Mouse (Mus musculus) kidney, embryonic 15.5 days (tissue): ENCODE measurements around the gene Rrp1b. TPM values are rescaled to one million over a fixed set of nuclear protein-coding genes. Genes with fewer than 3 reads are reported as not detected.
"Not testable (repeated sequence)": the region's sequence is repeated elsewhere in the genome, so short reads cannot be mapped to it uniquely, and the experiment has no call there.

ENCODE experiments used
- ATAC-seq: fragments of 200-750 bp; cut with Nextera tagmentation; replicated peaks from 2 replicates; pipeline ENCODE4 v1.8.0; 2017; ENCODE audit warnings: moderate TSS enrichment; ENCODE audit not compliant: low FRiP score
- H3K27ac ChIP-seq: fragments of 300-500 bp; sonication (generic); 2 replicates; pipeline ENCODE4 v1.5.1; 2015; ENCODE audit warnings: mild to moderate bottlenecking, inconsistent platforms
- H3K27me3 ChIP-seq: fragments of 300-500 bp; sonication (generic); 2 replicates; pipeline ENCODE4 v1.6.1; 2015; ENCODE audit warnings: inconsistent platforms
- H3K36me3 ChIP-seq: fragments of 300-500 bp; sonication (generic); 2 replicates; pipeline ENCODE4 v1.6.1; 2015; ENCODE audit warnings: inconsistent platforms
- H3K4me1 ChIP-seq: fragments of 300-500 bp; sonication (generic); 2 replicates; pipeline ENCODE4 v1.6.1; 2015; ENCODE audit warnings: inconsistent platforms
- H3K4me2 ChIP-seq: fragments of 300-500 bp; sonication (generic); 2 replicates; pipeline ENCODE4 v1.6.1; 2015; ENCODE audit warnings: moderate library complexity, mild to moderate bottlenecking, inconsistent platforms
- H3K4me3 ChIP-seq: fragments of 300-500 bp; sonication (generic); replicated peaks from 2 replicates; pipeline ENCODE4 v1.5.1; 2015; ENCODE audit warnings: mild to moderate bottlenecking, inconsistent platforms
- H3K9ac ChIP-seq: fragments of 300-500 bp; sonication (generic); 2 replicates; pipeline ENCODE4 v1.6.1; 2015; ENCODE audit warnings: mild to moderate bottlenecking, inconsistent platforms
- H3K9me3 ChIP-seq: fragments of 300-500 bp; sonication (generic); replicated peaks from 2 replicates; pipeline ENCODE4 v1.6.1; 2016; ENCODE audit warnings: inconsistent platforms
- WGBS: fragments of 180-500 bp; shearing (Covaris S2); methylation state at CpG from one replicate; pipeline ENCODE4 v1.1.7; 2015; ENCODE audit warnings: mixed read lengths; 5-methylcytosine and 5-hydroxymethylcytosine counted together
- polyA plus RNA-seq: library from polyadenylated mRNA; unstranded; fragments of >200 nt; fragmentation: Nextera tagmentation; extraction: Ambion mirVana; gene quantifications from 2 replicates; pipeline ENCODE4 v1.2.1, GENCODE M21; 2015

Rrp1b gene
- polyA plus RNA-seq, 1 experiment from 2014 or later, result 73.6 TPM

DNA sequence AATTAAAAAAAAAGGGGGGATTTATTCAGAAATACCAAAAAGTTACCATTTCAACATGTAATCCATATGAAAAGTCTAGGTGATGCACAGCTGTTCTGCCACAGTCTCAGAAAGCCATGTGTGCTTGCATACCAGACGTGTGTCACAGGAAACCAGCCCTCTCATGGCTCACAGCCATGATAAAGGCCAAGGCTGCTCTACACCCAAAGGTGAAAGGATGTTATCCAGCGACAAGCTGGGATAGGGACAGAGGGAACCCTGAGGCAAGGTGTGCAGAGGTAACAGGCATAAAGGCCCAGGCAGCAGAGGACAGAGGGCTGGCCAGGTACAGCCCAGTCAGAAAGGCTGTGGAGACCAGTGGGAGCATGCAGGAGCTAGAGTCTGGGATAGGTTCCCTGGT is 27.8 kb downstream of the Rrp1b start:
- Histone ChIP-seq H3K4me2 (no peak overlapping the region), H3K9ac (no peak overlapping the region), H3K36me3 (peaks cover 45% of the 10 kb centered on the region), H3K4me1 (no peaks in the 10 kb centered on the region), H3K9me3 (no peaks in the 10 kb centered on the region), H3K27ac (no peak overlapping the region), H3K4me3 (no peak overlapping the region), H3K27me3 (no peaks in the 10 kb centered on the region)
- 71% methylated on average over 2 of the region's 2 CpGs for WGBS
- no peak for ATAC-seq

DNA sequence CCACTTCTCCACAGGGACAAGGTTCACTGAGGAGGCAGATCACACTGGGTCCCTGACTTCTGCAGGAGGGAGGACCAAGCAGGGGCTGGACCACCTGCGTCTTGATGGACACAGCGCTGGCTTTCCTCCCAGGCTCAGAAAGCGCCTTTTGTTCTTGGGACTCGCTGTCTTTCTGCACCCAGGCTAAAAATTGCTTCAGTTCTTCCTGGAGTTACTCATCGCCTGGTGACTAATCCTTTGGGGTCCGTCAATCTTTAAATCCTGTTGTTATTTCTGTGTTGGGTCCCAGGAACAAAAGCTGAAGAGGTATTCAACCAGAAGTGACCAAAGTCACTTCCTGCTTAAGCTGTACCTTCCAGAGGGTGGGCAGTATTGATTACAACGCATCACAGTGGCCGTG is 28.9 kb downstream of the Rrp1b start:
- H3K9ac ChIP-seq, H3K4me2 ChIP-seq, H3K27ac ChIP-seq, H3K4me1 ChIP-seq, ATAC-seq, H3K9me3 ChIP-seq, H3K4me3 ChIP-seq, H3K27me3 ChIP-seq: not testable (repeated sequence)
- WGBS, result 75% methylated on average over 8 of the region's 8 CpGs
- peaks cover 34% of the 10 kb centered on the region for H3K36me3 ChIP-seq

DNA sequence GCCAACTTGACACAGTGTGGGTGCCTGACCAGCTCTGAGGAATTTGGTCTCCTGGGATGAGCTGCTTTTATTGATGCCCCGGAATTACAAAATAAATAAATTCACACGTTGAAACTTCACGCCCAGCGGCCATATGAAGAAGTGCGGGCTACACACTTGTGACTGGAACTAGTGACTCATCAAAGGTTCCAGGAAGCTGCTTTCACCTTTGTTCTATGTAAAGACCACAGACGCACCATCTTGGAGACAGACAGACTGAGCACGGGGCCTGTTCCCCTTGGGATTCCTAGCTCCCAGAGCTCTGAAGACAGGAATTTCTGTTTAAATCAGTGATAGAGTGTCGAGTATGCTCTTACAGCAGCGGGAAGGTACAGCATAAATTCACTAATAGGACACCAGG is 31.6 kb downstream of the Rrp1b start:
- no peak for ATAC-seq
- Histone ChIP-seq H3K9me3 (no peaks in the 10 kb centered on the region), H3K27me3 (no peaks in the 10 kb centered on the region), H3K4me3 (no peak overlapping the region), H3K4me2 (no peak overlapping the region), H3K27ac (no peak overlapping the region), H3K9ac (no peak overlapping the region), H3K36me3 (peaks cover 7% of the 10 kb centered on the region; the same call in 1 of the 2 replicates), H3K4me1 (no peaks in the 10 kb centered on the region)
- whole genome bisulfite sequencing, result 65% methylated on average over 9 of the region's 9 CpGs

DNA sequence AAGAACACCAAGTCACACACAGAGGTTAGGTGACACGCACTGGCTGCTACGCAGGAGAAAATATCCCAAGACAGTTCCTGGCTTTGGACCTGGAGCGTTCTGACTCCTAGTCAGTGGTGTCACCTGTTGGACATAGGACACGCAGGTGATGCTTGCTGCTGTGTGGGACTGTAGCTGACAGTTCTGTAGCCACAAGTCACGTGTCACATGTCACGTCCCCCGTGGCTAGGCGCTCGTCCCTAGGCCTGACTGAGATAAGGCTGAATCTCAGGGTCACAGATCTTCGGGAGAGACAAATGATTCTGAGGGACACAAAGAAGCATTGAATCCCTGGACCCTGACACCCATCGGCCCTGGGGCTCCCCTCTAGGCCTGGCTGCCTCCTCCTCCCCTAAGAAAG is 32.5 kb downstream of the Rrp1b start:
- WGBS, result 84% methylated on average over 11 of the region's 11 CpGs
- no peak for ATAC-seq
- no peak overlapping the region for H3K4me3 ChIP-seq
- H3K4me2 ChIP-seq, result no peak overlapping the region
- H3K9ac ChIP-seq, result no peak overlapping the region
- H3K27me3 ChIP-seq, result no peaks in the 10 kb centered on the region
- no peaks in the 10 kb centered on the region for H3K36me3 ChIP-seq
- H3K9me3 ChIP-seq, result no peaks in the 10 kb centered on the region
- no peak overlapping the region for H3K27ac ChIP-seq
- no peaks in the 10 kb centered on the region for H3K4me1 ChIP-seq

DNA sequence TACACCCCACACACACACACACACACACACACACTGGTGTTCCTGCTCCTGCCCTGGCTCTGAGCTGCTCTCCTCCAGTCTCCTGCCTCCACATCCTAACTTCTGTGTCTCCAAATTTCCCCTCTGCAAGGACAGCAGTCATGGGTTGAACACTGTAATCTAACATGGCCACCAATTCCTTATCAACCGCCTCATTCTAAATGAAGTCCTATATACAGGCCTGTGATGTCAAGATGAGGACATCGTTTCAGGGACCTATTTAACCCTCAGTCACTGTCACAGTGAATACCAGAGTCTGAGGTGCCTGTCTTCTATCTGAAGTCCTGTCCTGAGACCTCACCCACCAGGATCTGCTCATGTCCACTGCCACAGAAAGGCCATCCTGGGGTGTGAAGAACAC is 32.9 kb downstream of the Rrp1b start:
- Histone ChIP-seq H3K4me2 (no peak overlapping the region), H3K36me3 (no peaks in the 10 kb centered on the region), H3K27me3 (no peaks in the 10 kb centered on the region), H3K9me3 (no peaks in the 10 kb centered on the region), H3K4me3 (no peak overlapping the region), H3K27ac (no peak overlapping the region), H3K4me1 (no peaks in the 10 kb centered on the region), H3K9ac (no peak overlapping the region)
- ATAC-seq, result no peak
- WGBS, result 82% methylated on average over 2 of the region's 2 CpGs

DNA sequence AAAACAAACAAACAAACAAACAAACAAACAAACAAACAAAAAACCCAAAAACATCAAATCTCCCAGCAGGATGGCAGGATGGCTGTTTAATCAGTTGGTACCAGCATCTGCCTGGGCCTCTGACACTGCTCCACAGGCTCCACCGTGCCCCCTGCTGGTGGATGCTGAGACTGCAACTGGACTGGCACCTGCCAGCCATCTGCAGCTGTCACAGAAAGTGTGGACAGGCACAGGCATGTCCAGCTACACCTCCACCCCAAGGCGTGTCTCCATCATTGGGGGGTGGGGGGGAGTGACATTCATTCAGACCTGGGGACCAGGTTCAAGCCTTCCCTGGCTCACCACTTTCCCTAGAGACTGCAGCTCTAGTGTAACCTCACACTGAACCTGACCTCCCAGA is 37.5 kb downstream of the Rrp1b start:
- Histone ChIP-seq H3K9ac (no peak overlapping the region), H3K4me3 (no peak overlapping the region), H3K9me3 (no peaks in the 10 kb centered on the region), H3K27me3 (no peaks in the 10 kb centered on the region), H3K27ac (no peak overlapping the region), H3K4me2 (no peak overlapping the region), H3K4me1 (no peaks in the 10 kb centered on the region), H3K36me3 (no peaks in the 10 kb centered on the region)
- no peak for ATAC-seq
- 0% methylated on average over 2 of the region's 2 CpGs for WGBS

DNA sequence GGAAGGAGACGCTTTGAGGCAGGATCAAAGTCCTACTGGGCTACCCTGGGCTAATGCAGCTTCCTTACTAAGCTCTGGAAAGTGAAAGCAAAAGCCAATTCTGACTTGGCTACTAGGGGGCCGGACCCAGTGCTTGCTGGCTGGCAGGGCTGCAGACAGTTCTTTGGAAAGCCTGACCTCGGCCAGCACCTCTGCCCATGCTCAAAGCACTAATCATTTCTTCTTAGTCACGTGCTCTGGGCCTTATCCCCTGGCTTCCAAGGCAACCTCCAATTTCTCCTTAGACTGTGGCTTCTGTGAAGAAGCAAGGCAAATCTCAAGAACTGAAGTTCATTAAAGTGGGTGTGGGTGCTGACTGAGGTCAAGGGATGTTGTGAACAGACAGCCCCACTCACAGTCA is 38.8 kb downstream of the Rrp1b start:
- Histone ChIP-seq H3K4me3 (no peak overlapping the region), H3K36me3 (no peaks in the 10 kb centered on the region), H3K27me3 (no peaks in the 10 kb centered on the region), H3K9ac (no peak overlapping the region), H3K4me2 (no peak overlapping the region), H3K4me1 (peaks cover 1% of the 10 kb centered on the region; the same call in 1 of the 2 replicates), H3K27ac (no peak overlapping the region), H3K9me3 (no peaks in the 10 kb centered on the region)
- no peak for ATAC-seq
- WGBS, result 61% methylated on average over 4 of the region's 4 CpGs

DNA sequence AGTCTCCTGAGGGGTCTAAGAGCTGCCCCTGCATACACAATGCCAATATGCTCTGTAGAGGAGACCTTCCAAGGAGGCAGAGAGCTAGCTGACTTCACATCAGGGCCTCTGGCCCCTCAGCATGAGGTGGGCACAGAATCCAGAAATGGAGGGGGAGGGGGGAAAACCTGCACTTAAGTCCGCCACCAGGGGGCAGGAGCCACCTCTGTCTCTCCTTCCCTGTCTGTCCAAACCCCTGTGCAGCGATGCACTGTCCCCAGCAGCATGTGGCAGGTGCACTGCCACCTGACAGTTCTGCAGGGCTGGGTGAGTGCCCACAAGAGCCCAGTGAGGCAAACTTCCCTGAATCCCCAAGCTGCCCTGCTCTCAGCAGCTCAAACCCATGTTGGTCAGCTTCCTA is 39.3 kb downstream of the Rrp1b start:
- Histone ChIP-seq H3K4me1 (peaks cover 5% of the 10 kb centered on the region; the same call in 1 of the 2 replicates), H3K27ac (no peak overlapping the region), H3K4me2 (no peak overlapping the region), H3K9ac (no peak overlapping the region), H3K27me3 (no peaks in the 10 kb centered on the region), H3K9me3 (no peaks in the 10 kb centered on the region), H3K36me3 (no peaks in the 10 kb centered on the region), H3K4me3 (no peak overlapping the region)
- ATAC-seq, result peak; percentile 49; the same call in 1 of the 2 replicates
- WGBS, result 8% methylated on average over 2 of the region's 2 CpGs

DNA sequence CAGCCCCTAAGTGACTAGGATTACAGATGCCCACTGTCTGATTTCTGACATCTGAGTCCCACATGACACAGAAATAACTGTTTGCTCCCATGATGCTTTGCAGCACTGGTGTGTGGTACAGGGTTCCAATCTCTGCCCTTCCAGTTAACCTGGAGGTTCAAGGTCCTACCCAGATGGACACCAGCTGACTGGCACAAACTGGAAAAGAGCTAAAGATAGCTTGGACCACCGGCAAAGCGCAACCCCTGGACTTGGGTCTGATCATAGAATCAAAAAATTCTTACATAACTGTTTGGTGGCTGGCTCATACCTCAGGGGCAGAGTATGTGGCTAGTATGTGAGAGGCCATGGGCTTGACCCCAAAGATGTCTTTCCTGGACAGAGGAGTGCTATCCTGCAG is 47.5 kb downstream of the Rrp1b start:
- Histone ChIP-seq H3K36me3 (no peaks in the 10 kb centered on the region), H3K9ac (no peak overlapping the region), H3K4me2 (no peak overlapping the region), H3K9me3 (no peaks in the 10 kb centered on the region), H3K4me1 (peaks cover 5% of the 10 kb centered on the region; the same call in 1 of the 2 replicates), H3K4me3 (no peak overlapping the region), H3K27ac (no peak overlapping the region), H3K27me3 (no peaks in the 10 kb centered on the region)
- 91% methylated on average over 2 of the region's 2 CpGs for WGBS
- no peak for ATAC-seq

DNA sequence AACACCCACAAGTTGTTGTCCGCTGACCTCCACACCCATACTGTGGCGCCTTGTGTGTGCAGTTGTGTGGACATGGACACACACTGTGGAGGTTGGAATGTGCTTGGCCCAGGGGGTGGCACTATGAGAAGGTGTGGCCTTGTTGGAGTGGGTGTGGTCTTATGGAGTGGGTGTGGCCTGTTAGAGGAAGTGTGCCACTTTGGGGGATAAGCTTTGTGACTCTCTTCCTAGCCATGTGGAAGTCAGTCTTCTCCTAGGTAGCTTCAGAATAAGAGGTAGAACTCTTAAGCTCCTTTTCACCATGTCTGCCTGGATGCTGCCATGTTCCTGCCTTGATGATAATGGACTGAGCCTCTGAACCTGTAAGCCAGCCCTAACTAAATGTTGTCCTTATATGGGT is 51.2 kb downstream of the Rrp1b start:
- 94% methylated on average over 2 of the region's 2 CpGs for WGBS
- peaks cover 15% of the 10 kb centered on the region for H3K4me1 ChIP-seq
- no peaks in the 10 kb centered on the region for H3K27me3 ChIP-seq
- H3K4me3 ChIP-seq, result no peak overlapping the region
- no peak overlapping the region for H3K9ac ChIP-seq
- H3K9me3 ChIP-seq, result no peaks in the 10 kb centered on the region
- ATAC-seq, result no peak
- H3K36me3 ChIP-seq, result no peaks in the 10 kb centered on the region
- no peak overlapping the region for H3K4me2 ChIP-seq
- H3K27ac ChIP-seq, result no peak overlapping the region

DNA sequence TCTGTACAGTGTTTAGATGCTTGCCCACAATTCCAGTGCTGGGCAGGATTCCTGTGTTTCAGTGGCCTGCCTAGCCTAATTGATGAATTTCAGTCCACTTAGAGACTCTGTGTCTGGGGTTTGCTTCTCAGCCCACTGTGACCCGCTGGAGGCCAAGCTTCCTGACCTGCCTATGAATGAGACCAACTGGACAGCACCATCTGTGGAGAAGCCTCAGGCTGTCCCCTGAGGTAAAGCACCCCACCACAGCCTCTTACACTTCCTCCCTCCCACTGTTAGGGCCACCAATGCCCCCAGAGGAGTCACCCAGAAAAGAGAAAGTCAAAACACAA is 55.1 kb downstream of the Rrp1b start:
- peak overlapping the region; percentile 37 for H3K4me3 ChIP-seq
- 14% methylated on average over 1 of the region's 1 CpGs for WGBS
- H3K9ac ChIP-seq, result 0 out of 2 replicates have a peak overlapping the region, but pooled peaks have one; percentile 26
- H3K27ac ChIP-seq, result peak overlapping the region; percentile 83
- ATAC-seq, result no peak; the same call in none of the 2 replicates
- peak overlapping the region; percentile 63 for H3K4me2 ChIP-seq
- no peaks in the 10 kb centered on the region for H3K27me3 ChIP-seq
- no peaks in the 10 kb centered on the region for H3K36me3 ChIP-seq
- H3K4me1 ChIP-seq, result peaks cover 15% of the 10 kb centered on the region
- H3K9me3 ChIP-seq, result no peaks in the 10 kb centered on the region; the same call in 1 of the 2 replicates

DNA sequence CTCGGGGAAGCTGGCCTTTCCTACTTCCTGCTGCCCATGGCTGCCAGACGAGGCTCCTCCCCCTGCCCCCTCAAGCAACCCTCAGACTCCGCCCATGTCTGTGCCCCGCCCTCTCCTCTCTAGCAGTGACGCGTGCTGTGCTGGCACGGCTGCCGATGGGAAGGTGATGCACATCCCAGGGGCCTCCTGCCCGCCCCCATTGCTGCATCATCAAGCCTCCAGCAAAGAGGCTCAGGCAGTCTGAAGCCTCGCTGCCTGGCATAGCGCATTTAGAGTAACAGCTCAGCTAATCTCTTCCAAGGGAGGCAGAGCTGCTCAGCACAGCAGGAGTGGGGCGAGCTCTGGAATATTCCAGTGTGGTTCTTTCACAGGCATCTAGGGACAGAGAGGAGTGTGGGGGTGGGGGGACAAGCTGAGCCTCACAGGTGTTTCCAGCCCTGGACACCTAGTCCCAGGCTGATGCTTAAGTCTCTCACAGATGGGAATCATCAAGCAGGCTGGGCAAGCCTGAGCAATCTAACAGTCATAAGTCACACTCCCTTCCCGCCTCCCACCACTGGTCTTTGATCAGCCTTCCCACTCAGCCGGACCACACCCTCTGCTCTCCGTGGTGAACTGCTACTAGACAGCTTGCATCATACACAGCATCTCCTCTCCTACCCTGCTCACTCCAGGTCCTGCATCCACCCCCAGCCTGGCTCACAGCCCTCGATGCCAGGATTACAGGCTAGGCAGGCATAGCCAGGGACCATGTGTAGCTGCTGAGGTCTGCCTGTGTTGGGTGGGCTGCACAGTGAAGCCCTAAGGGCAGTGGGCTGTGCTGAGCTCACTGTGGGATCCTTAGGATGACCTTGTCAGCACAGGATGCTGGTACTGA is 55.7 kb downstream of the Rrp1b start:
- not testable (repeated sequence) for H3K9me3 ChIP-seq, H3K27me3 ChIP-seq, H3K36me3 ChIP-seq
- H3K4me2 ChIP-seq, result peak overlapping the region; percentile 63
- ATAC-seq, result peak; percentile 91
- peak overlapping the region; percentile 83 for H3K27ac ChIP-seq
- H3K4me1 ChIP-seq, result peaks cover 15% of the 10 kb centered on the region
- H3K4me3 ChIP-seq, result peak overlapping the region; percentile 37
- 0 out of 2 replicates have a peak overlapping the region, but pooled peaks have one; percentile 26 for H3K9ac ChIP-seq
- 4% methylated on average over 15 of the region's 16 CpGs for WGBS

DNA sequence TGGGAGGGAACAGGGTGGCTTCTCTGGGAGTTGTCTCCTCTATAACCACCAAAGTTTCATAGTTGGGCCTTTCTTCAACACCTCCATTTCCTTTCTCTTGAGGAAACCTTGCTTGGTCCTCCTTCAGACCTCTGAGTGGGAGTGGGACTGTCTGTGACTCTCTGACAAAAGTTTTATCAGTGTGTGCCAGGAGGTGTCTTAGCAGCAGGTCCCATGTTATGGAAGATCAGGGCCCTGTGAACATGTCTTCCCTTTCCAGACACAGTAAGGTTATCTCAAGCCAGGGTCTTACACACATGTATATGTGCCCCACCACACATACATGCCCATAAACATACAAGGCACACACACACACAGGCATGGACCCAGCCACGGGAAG is 56.3 kb downstream of the Rrp1b start:
- no peaks in the 10 kb centered on the region for H3K27me3 ChIP-seq
- no peaks in the 10 kb centered on the region; the same call in 1 of the 2 replicates for H3K9me3 ChIP-seq
- 92% methylated on average over 1 of the region's 1 CpGs for WGBS
- H3K4me2 ChIP-seq, result no peak overlapping the region
- H3K27ac ChIP-seq, result no peak overlapping the region
- H3K4me3 ChIP-seq, result no peak overlapping the region
- no peaks in the 10 kb centered on the region for H3K36me3 ChIP-seq
- H3K9ac ChIP-seq, result no peak overlapping the region
- ATAC-seq, result peak; percentile 49; the same call in 1 of the 2 replicates
- peaks cover 15% of the 10 kb centered on the region for H3K4me1 ChIP-seq
